Mouse (Mus musculus) kidney, embryonic 15.5 days (tissue): ENCODE measurements at regions not wholly inside any gene's neighbourhood (a gene's known extent, or its start where the extent isn't known, plus 50 kb on each side); places are given as distances from the start of the nearest gene placed in this dataset.

Source experiments
- ATAC-seq: fragments of 200-750 bp; cut with Nextera tagmentation; replicated peaks from 2 replicates; pipeline ENCODE4 v1.8.0; 2017; ENCODE audit warnings: moderate TSS enrichment; ENCODE audit not compliant: low FRiP score
- H3K27ac ChIP-seq: fragments of 300-500 bp; sonication (generic); 2 replicates; pipeline ENCODE4 v1.5.1; 2015; ENCODE audit warnings: mild to moderate bottlenecking, inconsistent platforms
- H3K27me3 ChIP-seq: fragments of 300-500 bp; sonication (generic); 2 replicates; pipeline ENCODE4 v1.6.1; 2015; ENCODE audit warnings: inconsistent platforms
- H3K36me3 ChIP-seq: fragments of 300-500 bp; sonication (generic); 2 replicates; pipeline ENCODE4 v1.6.1; 2015; ENCODE audit warnings: inconsistent platforms
- H3K4me1 ChIP-seq: fragments of 300-500 bp; sonication (generic); 2 replicates; pipeline ENCODE4 v1.6.1; 2015; ENCODE audit warnings: inconsistent platforms
- H3K4me2 ChIP-seq: fragments of 300-500 bp; sonication (generic); 2 replicates; pipeline ENCODE4 v1.6.1; 2015; ENCODE audit warnings: moderate library complexity, mild to moderate bottlenecking, inconsistent platforms
- H3K4me3 ChIP-seq: fragments of 300-500 bp; sonication (generic); replicated peaks from 2 replicates; pipeline ENCODE4 v1.5.1; 2015; ENCODE audit warnings: mild to moderate bottlenecking, inconsistent platforms
- H3K9ac ChIP-seq: fragments of 300-500 bp; sonication (generic); 2 replicates; pipeline ENCODE4 v1.6.1; 2015; ENCODE audit warnings: mild to moderate bottlenecking, inconsistent platforms
- H3K9me3 ChIP-seq: fragments of 300-500 bp; sonication (generic); replicated peaks from 2 replicates; pipeline ENCODE4 v1.6.1; 2016; ENCODE audit warnings: inconsistent platforms
- WGBS: fragments of 180-500 bp; shearing (Covaris S2); methylation state at CpG from one replicate; pipeline ENCODE4 v1.1.7; 2015; ENCODE audit warnings: mixed read lengths; 5-methylcytosine and 5-hydroxymethylcytosine counted together

GRCm38 (mm10) chr2:168372356-168372755 lies 90.8 kb upstream of the Kcng1 start:
- no peaks in the 10 kb centered on the region for H3K36me3 ChIP-seq
- no peak for ATAC-seq
- H3K27ac ChIP-seq = no peak overlapping the region
- WGBS = 86% methylated on average over 5 of the region's 5 CpGs
- H3K9me3 ChIP-seq = peaks cover 15% of the 10 kb centered on the region
- H3K27me3 ChIP-seq = no peaks in the 10 kb centered on the region
- H3K9ac ChIP-seq = no peak overlapping the region
- no peak overlapping the region for H3K4me3 ChIP-seq
- 0 out of 2 replicates have a peak, but pooled peaks cover 6% of the 10 kb centered on the region for H3K4me1 ChIP-seq
- no peak overlapping the region for H3K4me2 ChIP-seq

- ATAC-seq = 0 out of 2 replicates have a peak, but pooled peaks have one; percentile 40
- Histone ChIP-seq H3K9me3 (peaks cover 15% of the 10 kb centered on the region), H3K9ac (no peak overlapping the region), H3K27ac (no peak overlapping the region), H3K4me1 (0 out of 2 replicates have a peak, but pooled peaks cover 6% of the 10 kb centered on the region), H3K27me3 (no peaks in the 10 kb centered on the region), H3K36me3 (no peaks in the 10 kb centered on the region), H3K4me3 (no peak overlapping the region), H3K4me2 (no peak overlapping the region)
- 7% methylated on average over 3 of the region's 3 CpGs for WGBS
These were observed 89.7 kb upstream of the Kcng1 start for GRCm38 (mm10) chr2:168371245-168371644.

- Histone ChIP-seq H3K9ac (no peak overlapping the region), H3K4me3 (no peak overlapping the region), H3K36me3 (no peaks in the 10 kb centered on the region), H3K9me3 (no peaks in the 10 kb centered on the region), H3K27ac (no peak overlapping the region), H3K4me1 (no peaks in the 10 kb centered on the region), H3K27me3 (0 out of 2 replicates have a peak, but pooled peaks cover 3% of the 10 kb centered on the region), H3K4me2 (no peak overlapping the region)
- ATAC-seq = no peak
- WGBS = 70% methylated on average over 8 of the region's 8 CpGs
These were observed 77.7 kb upstream of the Kcng1 start for GRCm38 (mm10) chr2:168359200-168359599.

DNA sequence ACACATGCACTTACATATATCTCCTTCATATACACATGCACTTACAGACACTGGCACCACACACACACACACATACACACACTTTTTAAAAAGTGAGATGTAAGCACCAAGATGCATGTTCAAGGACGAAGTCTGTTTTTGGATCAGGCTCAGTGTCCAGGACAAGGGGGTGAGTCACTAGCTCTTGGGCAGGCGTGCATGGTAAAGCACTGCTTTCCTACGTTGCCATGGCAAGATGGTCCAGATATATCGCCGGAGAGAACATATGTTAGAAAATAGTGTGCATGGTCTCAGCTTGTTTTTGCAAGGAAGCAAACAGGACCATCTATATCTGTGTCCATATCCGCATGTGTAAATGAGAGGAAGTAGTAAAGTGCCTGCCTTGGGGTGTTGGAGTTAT lies 77.0 kb upstream of the Kcng1 start:
- Histone ChIP-seq H3K9me3 (no peaks in the 10 kb centered on the region), H3K27ac (no peak overlapping the region), H3K36me3 (no peaks in the 10 kb centered on the region), H3K4me1 (no peaks in the 10 kb centered on the region), H3K27me3 (peaks cover 6% of the 10 kb centered on the region; the same call in 1 of the 2 replicates), H3K4me2 (no peak overlapping the region), H3K9ac (no peak overlapping the region), H3K4me3 (no peak overlapping the region)
- 75% methylated on average over 6 of the region's 6 CpGs for WGBS
- no peak for ATAC-seq

DNA sequence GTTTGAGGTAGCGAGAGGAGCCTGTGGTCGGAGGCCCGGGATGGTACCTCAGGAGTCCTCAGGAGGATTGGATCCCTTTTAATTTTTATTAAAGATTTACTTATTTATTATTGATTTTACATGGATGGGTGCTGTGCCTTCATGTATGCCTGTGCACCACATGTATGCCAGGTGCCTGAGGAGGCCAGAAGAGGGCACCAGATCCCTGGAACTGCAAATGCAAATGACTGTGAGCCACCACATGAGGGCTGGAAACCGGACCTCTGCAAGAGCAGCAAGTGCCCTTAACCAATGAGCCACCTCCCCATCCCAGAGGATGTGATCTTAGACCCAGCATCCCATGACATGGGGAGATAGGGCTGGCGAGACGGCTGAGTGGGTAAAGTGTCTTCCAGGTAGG lies 76.3 kb upstream of the Kcng1 start:
- Histone ChIP-seq H3K27me3 (peaks cover 7% of the 10 kb centered on the region; the same call in 1 of the 2 replicates), H3K4me3 (no peak overlapping the region), H3K4me1 (no peaks in the 10 kb centered on the region), H3K36me3 (no peaks in the 10 kb centered on the region), H3K4me2 (no peak overlapping the region), H3K9ac (no peak overlapping the region), H3K27ac (no peak overlapping the region), H3K9me3 (no peaks in the 10 kb centered on the region)
- ATAC-seq = no peak
- 78% methylated on average over 6 of the region's 6 CpGs for WGBS

- Histone ChIP-seq H3K36me3 (no peaks in the 10 kb centered on the region), H3K27ac (no peak overlapping the region), H3K4me1 (no peaks in the 10 kb centered on the region), H3K9me3 (no peaks in the 10 kb centered on the region), H3K4me2 (no peak overlapping the region), H3K4me3 (no peak overlapping the region), H3K9ac (no peak overlapping the region), H3K27me3 (peaks cover 7% of the 10 kb centered on the region; the same call in 1 of the 2 replicates)
- WGBS = 43% methylated on average over 10 of the region's 10 CpGs
- ATAC-seq = no peak
These were observed 72.9 kb upstream of the Kcng1 start for GRCm38 (mm10) chr2:168354397-168354796.

DNA sequence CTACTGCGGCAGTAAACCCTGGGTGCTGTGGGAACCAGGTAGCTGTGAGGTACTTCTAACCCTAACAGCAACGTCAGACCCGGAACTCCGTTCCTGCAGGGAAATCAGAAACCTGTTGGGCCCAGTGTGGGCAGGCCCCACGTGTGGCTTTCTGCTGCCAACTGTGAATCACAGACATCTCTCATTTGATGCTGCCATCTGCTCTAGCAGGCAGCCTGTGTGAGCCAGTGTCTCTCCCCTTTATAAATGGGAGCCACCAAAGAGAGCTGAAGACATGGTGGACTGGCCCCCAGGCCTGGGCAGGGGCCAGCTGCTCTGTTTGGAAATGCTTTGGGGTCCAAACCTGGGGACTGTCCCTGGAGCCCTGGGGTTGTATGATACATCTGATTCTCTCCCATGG lies 71.1 kb upstream of the Kcng1 start:
- WGBS = 60% methylated on average over 5 of the region's 5 CpGs
- H3K36me3 ChIP-seq = no peaks in the 10 kb centered on the region
- no peak overlapping the region for H3K27ac ChIP-seq
- no peak overlapping the region for H3K4me2 ChIP-seq
- H3K9ac ChIP-seq = no peak overlapping the region
- H3K4me3 ChIP-seq = no peak overlapping the region
- H3K9me3 ChIP-seq = no peaks in the 10 kb centered on the region
- H3K27me3 ChIP-seq = peaks cover 7% of the 10 kb centered on the region; the same call in 1 of the 2 replicates
- ATAC-seq = no peak
- H3K4me1 ChIP-seq = no peaks in the 10 kb centered on the region

GRCm38 (mm10) chr2:168352194-168352593 lies 70.7 kb upstream of the Kcng1 start:
- Histone ChIP-seq H3K27me3 (peaks cover 7% of the 10 kb centered on the region; the same call in 1 of the 2 replicates), H3K9ac (no peak overlapping the region), H3K27ac (no peak overlapping the region), H3K4me2 (no peak overlapping the region), H3K4me3 (no peak overlapping the region), H3K4me1 (no peaks in the 10 kb centered on the region), H3K9me3 (no peaks in the 10 kb centered on the region), H3K36me3 (no peaks in the 10 kb centered on the region)
- ATAC-seq = no peak
- 17% methylated on average over 3 of the region's 3 CpGs for WGBS

GRCm38 (mm10) chr2:168345384-168345783 lies 63.8 kb upstream of the Kcng1 start:
- Histone ChIP-seq H3K27me3 (no peaks in the 10 kb centered on the region), H3K4me1 (no peaks in the 10 kb centered on the region), H3K4me3 (no peak overlapping the region), H3K36me3 (no peaks in the 10 kb centered on the region), H3K4me2 (no peak overlapping the region), H3K9ac (no peak overlapping the region), H3K9me3 (no peaks in the 10 kb centered on the region), H3K27ac (no peak overlapping the region)
- no peak for ATAC-seq
- 82% methylated on average over 5 of the region's 5 CpGs for WGBS

GRCm38 (mm10) chr2:168343705-168344104 lies 62.2 kb upstream of the Kcng1 start:
- Histone ChIP-seq H3K9me3 (no peaks in the 10 kb centered on the region), H3K4me2 (no peak overlapping the region), H3K4me1 (no peaks in the 10 kb centered on the region), H3K9ac (no peak overlapping the region), H3K27me3 (no peaks in the 10 kb centered on the region), H3K4me3 (no peak overlapping the region), H3K36me3 (no peaks in the 10 kb centered on the region), H3K27ac (no peak overlapping the region)
- no peak for ATAC-seq
- 28% methylated on average over 7 of the region's 7 CpGs for WGBS

DNA sequence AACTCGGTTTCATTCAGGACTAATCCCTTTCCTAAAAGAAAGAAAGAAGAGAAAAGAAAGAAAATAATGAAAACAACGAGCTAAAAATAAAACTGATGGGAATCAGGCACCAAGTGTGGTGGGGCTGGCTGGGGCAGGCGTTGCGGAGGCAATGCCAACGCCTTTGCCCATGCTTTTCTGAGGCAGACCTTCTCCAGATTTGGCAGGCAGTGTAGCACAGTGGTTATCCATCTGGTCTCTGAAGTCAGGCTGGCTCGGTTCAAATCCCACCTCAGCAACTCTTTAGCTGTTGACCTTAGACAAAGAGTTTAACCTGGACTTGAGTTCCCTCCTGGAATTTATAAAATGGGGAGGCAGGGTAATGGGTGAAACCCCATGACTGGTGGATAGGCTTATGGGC lies 57.3 kb upstream of the Kcng1 start:
- ATAC-seq = no peak
- peaks cover 5% of the 10 kb centered on the region for H3K4me1 ChIP-seq
- no peak overlapping the region for H3K27ac ChIP-seq
- no peak overlapping the region for H3K9ac ChIP-seq
- 86% methylated on average over 6 of the region's 6 CpGs for WGBS
- no peaks in the 10 kb centered on the region for H3K27me3 ChIP-seq
- no peak overlapping the region for H3K4me2 ChIP-seq
- H3K9me3 ChIP-seq = no peaks in the 10 kb centered on the region
- no peak overlapping the region for H3K4me3 ChIP-seq
- no peaks in the 10 kb centered on the region for H3K36me3 ChIP-seq

- no peak for ATAC-seq
- H3K4me1 ChIP-seq = peaks cover 10% of the 10 kb centered on the region
- no peaks in the 10 kb centered on the region for H3K36me3 ChIP-seq
- no peaks in the 10 kb centered on the region for H3K9me3 ChIP-seq
- no peak overlapping the region for H3K4me3 ChIP-seq
- H3K4me2 ChIP-seq = no peak overlapping the region
- no peak overlapping the region for H3K9ac ChIP-seq
- H3K27me3 ChIP-seq = no peaks in the 10 kb centered on the region
- 87% methylated on average over 4 of the region's 4 CpGs for WGBS
- no peak overlapping the region for H3K27ac ChIP-seq
These were observed 56.8 kb upstream of the Kcng1 start for GRCm38 (mm10) chr2:168338382-168338781.

- WGBS = 60% methylated on average over 3 of the region's 3 CpGs
- ATAC-seq = no peak
- no peak overlapping the region for H3K9ac ChIP-seq
These were observed 56.1 kb upstream of the Kcng1 start for GRCm38 (mm10) chr2:168337611-168338010.

More at GRCm38 (mm10) chr2:168337611-168338010, 56.1 kb upstream of the Kcng1 start:
- Histone ChIP-seq H3K4me2 (no peak overlapping the region), H3K27me3 (no peaks in the 10 kb centered on the region), H3K9me3 (no peaks in the 10 kb centered on the region), H3K4me1 (peaks cover 14% of the 10 kb centered on the region), H3K36me3 (no peaks in the 10 kb centered on the region), H3K4me3 (no peak overlapping the region), H3K27ac (no peak overlapping the region)
